Mouse (Mus musculus) liver, embryonic 11.5 days (tissue): ENCODE measurements around the gene Fndc11. TPM values are rescaled to one million over a fixed set of nuclear protein-coding genes. Genes with fewer than 3 reads are reported as not detected.
A peak's percentile ranks its signal among the peaks of the same experiment; 100 is the strongest.
"Not testable (repeated sequence)": the region's sequence is repeated elsewhere in the genome, so short reads cannot be mapped to it uniquely, and the experiment has no call there.

Experiments
- ATAC-seq: fragments of 200-750 bp; cut with Nextera tagmentation; replicated peaks from 2 replicates; pipeline ENCODE4 v1.8.0; 2017; ENCODE audit warnings: moderate number of reproducible peaks, mild to moderate bottlenecking, moderate TSS enrichment, moderate library complexity; ENCODE audit not compliant: low FRiP score
- DNase-seq: peaks from one replicate; pipeline ENCODE4 v3.0.0-alpha.2; 2017; ENCODE audit warnings: low spot score
- H3K27ac ChIP-seq: fragments of 300-500 bp; sonication (generic); 2 replicates; pipeline ENCODE4 v1.5.1; 2014; ENCODE audit warnings: mild to moderate bottlenecking, low read depth, low read length, control low read depth
- H3K27me3 ChIP-seq: fragments of 300-500 bp; sonication (generic); replicated peaks from 2 replicates; pipeline ENCODE4 v1.6.1; 2014; ENCODE audit warnings: low read length, mixed read lengths; ENCODE audit not compliant: control insufficient read depth, insufficient read depth
- H3K36me3 ChIP-seq: fragments of 300-500 bp; sonication (generic); 2 replicates; pipeline ENCODE4 v1.6.1; 2014; ENCODE audit warnings: mild to moderate bottlenecking, low read length, moderate library complexity, mixed read lengths; ENCODE audit not compliant: control insufficient read depth, insufficient read depth
- H3K4me1 ChIP-seq: fragments of 300-500 bp; sonication (generic); replicated peaks from 2 replicates; pipeline ENCODE4 v1.6.1; 2014; ENCODE audit warnings: low read length, mixed read lengths; ENCODE audit not compliant: control insufficient read depth, insufficient read depth
- H3K4me2 ChIP-seq: fragments of 300-500 bp; sonication (generic); 2 replicates; pipeline ENCODE4 v1.6.1; 2014; ENCODE audit warnings: mild to moderate bottlenecking, control low read depth, moderate library complexity
- H3K4me3 ChIP-seq: fragments of 300-500 bp; sonication (generic); 2 replicates; pipeline ENCODE4 v1.5.1; 2014; ENCODE audit warnings: low read depth, low read length, control low read depth
- H3K9ac ChIP-seq: fragments of 300-500 bp; sonication (generic); 2 replicates; pipeline ENCODE4 v1.6.1; 2014; ENCODE audit warnings: low read depth, low read length, control low read depth
- H3K9me3 ChIP-seq: fragments of 300-500 bp; sonication (generic); 2 replicates; pipeline ENCODE4 v1.6.1; 2016; ENCODE audit warnings: low read length, inconsistent platforms, mixed read lengths; ENCODE audit not compliant: control insufficient read depth
- WGBS: fragments of 180-500 bp; shearing (Covaris S2); extraction: QIAGEN DNeasy Blood & Tissue Kit; methylation state at CpG from one replicate; pipeline ENCODE4 v1.1.7; 2014; 5-methylcytosine and 5-hydroxymethylcytosine counted together
- polyA plus RNA-seq: library from polyadenylated mRNA; unstranded; fragments of >200 nt; fragmentation: Nextera tagmentation; extraction: Ambion mirVana; gene quantifications from 2 replicates; pipeline ENCODE4 v1.2.1, GENCODE M21; 2014

Gene Fndc11
- polyA plus RNA-seq, 1 experiment from 2014 or later: 0.34 TPM

- H3K27me3 ChIP-seq: no peaks in the 10 kb centered on the region
- H3K9me3 ChIP-seq: no peaks in the 10 kb centered on the region
- no peaks in the 10 kb centered on the region for H3K36me3 ChIP-seq
- ATAC-seq (no peak), DNase-seq (no peak)
- peaks cover 8% of the 10 kb centered on the region for H3K4me1 ChIP-seq
- H3K9ac ChIP-seq: no peak overlapping the region
- H3K27ac ChIP-seq: no peak overlapping the region
- WGBS: 82% methylated on average over 1 of the region's 1 CpGs
- H3K4me2 ChIP-seq: no peak overlapping the region
- H3K4me3 ChIP-seq: no peak overlapping the region
These were observed 30.5 kb upstream of the Fndc11 start for GRCm38 (mm10) chr2:181189321-181189720.

- not testable (repeated sequence) for H3K27ac ChIP-seq, H3K9ac ChIP-seq, H3K4me1 ChIP-seq, H3K9me3 ChIP-seq, H3K4me2 ChIP-seq, ATAC-seq, DNase-seq, H3K27me3 ChIP-seq, H3K36me3 ChIP-seq, H3K4me3 ChIP-seq
- 72% methylated on average over 4 of the region's 4 CpGs for WGBS
These were observed 28.4 kb upstream of the Fndc11 start for GRCm38 (mm10) chr2:181191385-181191784.

- H3K27me3 ChIP-seq: peaks cover 5% of the 10 kb centered on the region; the same call in 1 of the 2 replicates
- WGBS: 69% methylated on average over 4 of the region's 4 CpGs
These were observed 27.9 kb upstream of the Fndc11 start for GRCm38 (mm10) chr2:181191936-181192335.

GRCm38 (mm10) chr2:181193044-181193443, 26.8 kb upstream of the Fndc11 start:
- H3K27ac ChIP-seq: no peak overlapping the region
- 62% methylated on average over 3 of the region's 3 CpGs for WGBS
- no peaks in the 10 kb centered on the region for H3K9me3 ChIP-seq
- peaks cover 8% of the 10 kb centered on the region for H3K4me1 ChIP-seq
- H3K27me3 ChIP-seq: peaks cover 5% of the 10 kb centered on the region; the same call in 1 of the 2 replicates
- no peak for DNase-seq
- H3K4me2 ChIP-seq: no peak overlapping the region
- H3K9ac ChIP-seq: no peak overlapping the region
- H3K4me3 ChIP-seq: no peak overlapping the region
- ATAC-seq: no peak
- H3K36me3 ChIP-seq: no peaks in the 10 kb centered on the region

More at GRCm38 (mm10) chr2:181191936-181192335, 27.9 kb upstream of the Fndc11 start:
- ATAC-seq (no peak), DNase-seq (no peak)
- Histone ChIP-seq H3K4me1 (peaks cover 8% of the 10 kb centered on the region), H3K27ac (no peak overlapping the region), H3K4me2 (no peak overlapping the region), H3K4me3 (no peak overlapping the region), H3K9me3 (no peaks in the 10 kb centered on the region), H3K9ac (no peak overlapping the region), H3K36me3 (no peaks in the 10 kb centered on the region)

GRCm38 (mm10) chr2:181196628-181197300, 23.0 kb upstream of the Fndc11 start:
- no peaks in the 10 kb centered on the region for H3K9me3 ChIP-seq
- H3K4me2 ChIP-seq: no peak overlapping the region
- no peaks in the 10 kb centered on the region for H3K4me1 ChIP-seq
- DNase-seq (no peak), ATAC-seq (no peak)
- H3K27me3 ChIP-seq: peaks cover 8% of the 10 kb centered on the region
- no peak overlapping the region for H3K9ac ChIP-seq
- no peaks in the 10 kb centered on the region for H3K36me3 ChIP-seq
- WGBS: 76% methylated on average over 4 of the region's 4 CpGs
- H3K27ac ChIP-seq: no peak overlapping the region
- H3K4me3 ChIP-seq: no peak overlapping the region

GRCm38 (mm10) chr2:181201606-181202005, 18.2 kb upstream of the Fndc11 start:
- Histone ChIP-seq H3K9me3 (no peaks in the 10 kb centered on the region), H3K27ac (no peak overlapping the region), H3K9ac (no peak overlapping the region), H3K4me1 (peaks cover 9% of the 10 kb centered on the region), H3K4me3 (no peak overlapping the region), H3K36me3 (no peaks in the 10 kb centered on the region), H3K4me2 (no peak overlapping the region), H3K27me3 (peaks cover 4% of the 10 kb centered on the region)
- 53% methylated on average over 3 of the region's 3 CpGs for WGBS
- DNase-seq (no peak), ATAC-seq (no peak)

- H3K4me3 ChIP-seq: no peak within 1 kb of the TSS
- no peak for DNase-seq
- H3K9ac ChIP-seq: no peak within 1 kb of the TSS
- H3K36me3 ChIP-seq: no peaks in the 10 kb centered on the region
- H3K4me1 ChIP-seq: peaks cover 9% of the 10 kb centered on the region
- 79% methylated on average over 3 of the region's 3 CpGs for WGBS
- peaks cover 4% of the 10 kb centered on the region for H3K27me3 ChIP-seq
- H3K4me2 ChIP-seq: no peak within 1 kb of the TSS
- ATAC-seq: no peak
- no peaks in the 10 kb centered on the region for H3K9me3 ChIP-seq
- H3K27ac ChIP-seq: no peak within 1 kb of the TSS
These were observed 17.4 kb upstream of the Fndc11 start, which contains the start of gene Ptk6 for GRCm38 (mm10) chr2:181202422-181202821. Ptk6 (minus strand) TSS chr2:181202789.

- no peak overlapping the region for H3K4me2 ChIP-seq
- H3K4me1 ChIP-seq: peaks cover 9% of the 10 kb centered on the region
- no peaks in the 10 kb centered on the region for H3K9me3 ChIP-seq
- DNase-seq (no peak), ATAC-seq (no peak)
- WGBS: 74% methylated on average over 6 of the region's 6 CpGs
- H3K4me3 ChIP-seq: no peak overlapping the region
- H3K27ac ChIP-seq: no peak overlapping the region
- no peaks in the 10 kb centered on the region for H3K36me3 ChIP-seq
- H3K9ac ChIP-seq: no peak overlapping the region
- peaks cover 4% of the 10 kb centered on the region for H3K27me3 ChIP-seq
These were observed 16.9 kb upstream of the Fndc11 start for GRCm38 (mm10) chr2:181202886-181203285.

- Histone ChIP-seq H3K9ac (no peak overlapping the region), H3K4me2 (peak overlapping the region; percentile 34; the same call in 1 of the 2 replicates), H3K27me3 (peaks cover 6% of the 10 kb centered on the region), H3K36me3 (no peaks in the 10 kb centered on the region), H3K9me3 (no peaks in the 10 kb centered on the region), H3K4me1 (peaks cover 9% of the 10 kb centered on the region), H3K27ac (no peak overlapping the region), H3K4me3 (no peak overlapping the region)
- ATAC-seq: peak; percentile 40; the same call in 1 of the 2 replicates
- WGBS: 77% methylated on average over 5 of the region's 5 CpGs
- no peak for DNase-seq
These were observed 14.1 kb upstream of the Fndc11 start for GRCm38 (mm10) chr2:181205678-181206077.
